Mouse (Mus musculus): ENCODE results near the gene She.

GRCm38 (mm10) chr3:89807881-89808280, 23.3 kb upstream of the She start:
- TF ChIP-seq CTCF (IDR thresholded peaks at IDR 0.05; ENCODE audit: control insufficient read depth, insufficient read depth, insufficient read length) (no peak), USF1 (IDR thresholded peaks at IDR 0.05; ENCODE audit: low read depth) (no peak), MYOG (IDR thresholded peaks at IDR 0.05; ENCODE audit: control insufficient read depth, extremely low read depth, insufficient read length) (no peak)

Measured in C2C12 (cell line).